Mouse (Mus musculus): ENCODE measurements around the gene Inpp4b. TPM values are rescaled to one million over a fixed set of nuclear protein-coding genes. Genes with fewer than 3 reads are reported as not detected.

The Inpp4b gene
- polyA plus RNA-seq, 1 experiment from 2014 or later: 5.0 TPM

GRCm38 (mm10) chr8:81774010-81774409 is 431.7 kb downstream of the Inpp4b start:
- no peak overlapping the region for H3K9ac ChIP-seq (replicated peaks)
- 83% methylated on average over 4 of the region's 4 CpGs for WGBS
- no peak overlapping the region for H3K4me3 ChIP-seq (replicated peaks)
- ATAC-seq: no peak
- H3K4me2 ChIP-seq (replicated peaks): no peak overlapping the region
- H3K27ac ChIP-seq: no peak overlapping the region
- 0 out of 2 replicates have a peak, but pooled peaks cover 1% of the 10 kb centered on the region for H3K4me1 ChIP-seq (replicated peaks)
- H3K27me3 ChIP-seq: no peaks in the 10 kb centered on the region
- H3K9me3 ChIP-seq: no peaks in the 10 kb centered on the region
- H3K36me3 ChIP-seq: no peaks in the 10 kb centered on the region

GRCm38 (mm10) chr8:81774454-81774853 is 432.1 kb downstream of the Inpp4b start:
- Histone ChIP-seq H3K9me3 (no peaks in the 10 kb centered on the region), H3K4me3 (replicated peaks) (no peak overlapping the region), H3K27ac (no peak overlapping the region), H3K27me3 (no peaks in the 10 kb centered on the region), H3K36me3 (no peaks in the 10 kb centered on the region), H3K4me2 (replicated peaks) (no peak overlapping the region), H3K9ac (replicated peaks) (no peak overlapping the region), H3K4me1 (replicated peaks) (no peaks in the 10 kb centered on the region)
- 67% methylated on average over 1 of the region's 1 CpGs for WGBS
- ATAC-seq: no peak

- Histone ChIP-seq H3K4me3 (replicated peaks) (no peak overlapping the region), H3K9me3 (no peaks in the 10 kb centered on the region), H3K4me1 (replicated peaks) (no peaks in the 10 kb centered on the region), H3K27me3 (no peaks in the 10 kb centered on the region), H3K9ac (replicated peaks) (no peak overlapping the region), H3K27ac (no peak overlapping the region), H3K36me3 (no peaks in the 10 kb centered on the region), H3K4me2 (replicated peaks) (no peak overlapping the region)
- no peak for ATAC-seq
- WGBS: 78% methylated on average over 4 of the region's 4 CpGs
Measured at GRCm38 (mm10) chr8:81776516-81777237, 434.3 kb downstream of the Inpp4b start.

GRCm38 (mm10) chr8:81777704-81778103 is 435.3 kb downstream of the Inpp4b start:
- no peak overlapping the region for H3K27ac ChIP-seq
- H3K4me2 ChIP-seq (replicated peaks): no peak overlapping the region
- H3K9ac ChIP-seq (replicated peaks): no peak overlapping the region
- no peaks in the 10 kb centered on the region for H3K9me3 ChIP-seq
- WGBS: 92% methylated on average over 1 of the region's 1 CpGs
- no peak overlapping the region for H3K4me3 ChIP-seq (replicated peaks)
- no peaks in the 10 kb centered on the region for H3K36me3 ChIP-seq
- no peaks in the 10 kb centered on the region for H3K27me3 ChIP-seq
- ATAC-seq: no peak
- no peaks in the 10 kb centered on the region for H3K4me1 ChIP-seq (replicated peaks)

GRCm38 (mm10) chr8:81779440-81779839 is 437.1 kb downstream of the Inpp4b start:
- no peak for ATAC-seq
- Histone ChIP-seq H3K4me3 (replicated peaks) (no peak overlapping the region), H3K27me3 (no peaks in the 10 kb centered on the region), H3K36me3 (no peaks in the 10 kb centered on the region), H3K4me2 (replicated peaks) (no peak overlapping the region), H3K27ac (no peak overlapping the region), H3K4me1 (replicated peaks) (no peaks in the 10 kb centered on the region), H3K9ac (replicated peaks) (no peak overlapping the region), H3K9me3 (no peaks in the 10 kb centered on the region)
- WGBS: 90% methylated on average over 5 of the region's 5 CpGs

- Histone ChIP-seq H3K9me3 (no peaks in the 10 kb centered on the region), H3K27ac (no peak overlapping the region), H3K4me2 (replicated peaks) (no peak overlapping the region), H3K4me3 (replicated peaks) (no peak overlapping the region), H3K36me3 (no peaks in the 10 kb centered on the region), H3K27me3 (no peaks in the 10 kb centered on the region), H3K9ac (replicated peaks) (no peak overlapping the region), H3K4me1 (replicated peaks) (no peaks in the 10 kb centered on the region)
- ATAC-seq: no peak
- 82% methylated on average over 6 of the region's 6 CpGs for WGBS
Measured at GRCm38 (mm10) chr8:81780166-81780565, 437.8 kb downstream of the Inpp4b start.

- ATAC-seq: no peak
Measured at GRCm38 (mm10) chr8:81780921-81781675, 438.7 kb downstream of the Inpp4b start.

GRCm38 (mm10) chr8:81782781-81783180 is 440.4 kb downstream of the Inpp4b start:
- no peak overlapping the region for H3K9ac ChIP-seq (replicated peaks)
- H3K9me3 ChIP-seq: no peaks in the 10 kb centered on the region
- H3K27me3 ChIP-seq: no peaks in the 10 kb centered on the region
- no peak for ATAC-seq
- no peaks in the 10 kb centered on the region for H3K4me1 ChIP-seq (replicated peaks)
- H3K4me3 ChIP-seq (replicated peaks): no peak overlapping the region
- H3K4me2 ChIP-seq (replicated peaks): no peak overlapping the region
- no peaks in the 10 kb centered on the region for H3K36me3 ChIP-seq
- no peak overlapping the region for H3K27ac ChIP-seq
- WGBS: 84% methylated on average over 4 of the region's 4 CpGs

More at GRCm38 (mm10) chr8:81780921-81781675, 438.7 kb downstream of the Inpp4b start:
- Histone ChIP-seq H3K9me3 (no peaks in the 10 kb centered on the region), H3K27me3 (no peaks in the 10 kb centered on the region), H3K36me3 (no peaks in the 10 kb centered on the region), H3K9ac (replicated peaks) (no peak overlapping the region), H3K4me1 (replicated peaks) (no peaks in the 10 kb centered on the region), H3K4me3 (replicated peaks) (no peak overlapping the region), H3K4me2 (replicated peaks) (no peak overlapping the region), H3K27ac (no peak overlapping the region)
- 88% methylated on average over 2 of the region's 2 CpGs for WGBS

GRCm38 (mm10) chr8:81784775-81785174 is 442.4 kb downstream of the Inpp4b start:
- Histone ChIP-seq H3K27ac (no peak overlapping the region), H3K27me3 (no peaks in the 10 kb centered on the region), H3K9ac (replicated peaks) (no peak overlapping the region), H3K4me1 (replicated peaks) (no peaks in the 10 kb centered on the region), H3K9me3 (no peaks in the 10 kb centered on the region), H3K36me3 (no peaks in the 10 kb centered on the region), H3K4me3 (replicated peaks) (no peak overlapping the region), H3K4me2 (replicated peaks) (no peak overlapping the region)
- 90% methylated on average over 3 of the region's 3 CpGs for WGBS
- no peak for ATAC-seq

- Histone ChIP-seq H3K27ac (no peak overlapping the region), H3K9me3 (no peaks in the 10 kb centered on the region), H3K4me2 (replicated peaks) (no peak overlapping the region), H3K27me3 (no peaks in the 10 kb centered on the region), H3K4me3 (replicated peaks) (no peak overlapping the region), H3K9ac (replicated peaks) (no peak overlapping the region), H3K4me1 (replicated peaks) (no peaks in the 10 kb centered on the region), H3K36me3 (no peaks in the 10 kb centered on the region)
- ATAC-seq: no peak
- 74% methylated on average over 2 of the region's 2 CpGs for WGBS
Measured at GRCm38 (mm10) chr8:81788498-81788897, 446.1 kb downstream of the Inpp4b start.

- H3K4me1 ChIP-seq (replicated peaks): no peaks in the 10 kb centered on the region
- H3K9ac ChIP-seq (replicated peaks): no peak overlapping the region
- no peak overlapping the region for H3K4me2 ChIP-seq (replicated peaks)
- H3K36me3 ChIP-seq: no peaks in the 10 kb centered on the region
- no peak overlapping the region for H3K27ac ChIP-seq
- no peak for ATAC-seq
- no peaks in the 10 kb centered on the region for H3K9me3 ChIP-seq
- H3K4me3 ChIP-seq (replicated peaks): no peak overlapping the region
- WGBS: 78% methylated on average over 5 of the region's 5 CpGs
- no peaks in the 10 kb centered on the region for H3K27me3 ChIP-seq
Measured at GRCm38 (mm10) chr8:81792649-81793048, 450.3 kb downstream of the Inpp4b start.

- ATAC-seq: no peak
- Histone ChIP-seq H3K27me3 (no peaks in the 10 kb centered on the region), H3K36me3 (no peaks in the 10 kb centered on the region), H3K4me3 (replicated peaks) (no peak overlapping the region), H3K4me1 (replicated peaks) (no peaks in the 10 kb centered on the region), H3K9me3 (no peaks in the 10 kb centered on the region), H3K27ac (no peak overlapping the region), H3K9ac (replicated peaks) (no peak overlapping the region), H3K4me2 (replicated peaks) (no peak overlapping the region)
- 86% methylated on average over 1 of the region's 1 CpGs for WGBS
Measured at GRCm38 (mm10) chr8:81798501-81798900, 456.1 kb downstream of the Inpp4b start.
